Mouse (Mus musculus) spleen, adult 2 months (tissue): Measurements from ENCODE around the gene Pitx1. TPM values are rescaled to one million over a fixed set of nuclear protein-coding genes. Genes with fewer than 3 reads are reported as not detected.

Source experiments
- DNase-seq, 2 experiments: peaks; one replicate each; pipeline versions ENCODE4 v3.0.0 to v3.0.0-alpha.2; 2012 to 2021; ENCODE audit warnings: low spot score in 2 of 2, low read depth in 1 of 2
- H3K27ac ChIP-seq: fragments of 200-500 bp; 2 replicates; pipeline ENCODE4 v1.5.1; 2012; ENCODE audit warnings: low read length, inconsistent platforms; ENCODE audit not compliant: insufficient read depth
- H3K27me3 ChIP-seq: fragments of 200-500 bp; 2 replicates; pipeline ENCODE4 v1.6.1; 2012; ENCODE audit warnings: mild to moderate bottlenecking, moderate library complexity, low read length, inconsistent platforms; ENCODE audit not compliant: control insufficient read depth, insufficient read depth
- H3K36me3 ChIP-seq: fragments of 200-500 bp; 2 replicates; pipeline ENCODE4 v1.6.1; 2012; ENCODE audit warnings: mild to moderate bottlenecking, low read length, inconsistent platforms; ENCODE audit not compliant: control insufficient read depth, insufficient read depth
- H3K4me1 ChIP-seq: fragments of 200-500 bp; 2 replicates; pipeline ENCODE4 v1.6.1; 2011; ENCODE audit warnings: inconsistent platforms; ENCODE audit not compliant: control insufficient read depth, insufficient read depth, insufficient read length
- H3K4me3 ChIP-seq: fragments of 200-500 bp; 2 replicates; pipeline ENCODE4 v1.5.1; 2011; ENCODE audit warnings: mild to moderate bottlenecking, inconsistent platforms; ENCODE audit not compliant: insufficient read depth, insufficient read length; ENCODE audit errors: extremely low read depth
- CTCF ChIP-seq: fragments of 200-500 bp; IDR thresholded peaks from 2 replicates; pipeline ENCODE4 v1.5.1; 2011; ENCODE audit warnings: mild to moderate bottlenecking, inconsistent platforms; ENCODE audit not compliant: insufficient read depth, insufficient read length, insufficient replicate concordance; ENCODE audit errors: extremely low read depth
- POLR2A ChIP-seq: fragments of 200-500 bp; IDR thresholded peaks from 2 replicates; pipeline ENCODE4 v1.6.1; 2011; ENCODE audit warnings: low read depth, low read length, inconsistent platforms
- WGBS: fragments of 180-500 bp; shearing (Covaris S2); methylation state at CpG from one replicate; pipeline ENCODE4 v1.1.7; 2018; 5-methylcytosine and 5-hydroxymethylcytosine counted together
- polyA plus RNA-seq: library from polyadenylated mRNA; depleted of rRNA; stranded (reverse); fragments of >200 nt; gene quantifications from 2 replicates; pipeline ENCODE4 v1.2.3, GENCODE M21; 2012

Pitx1 gene
- polyA plus RNA-seq, 1 experiment = not detected

GRCm38 (mm10) chr13:55831722-55832160, 4.3 kb downstream of the Pitx1 start:
- Histone ChIP-seq H3K27me3 (peaks cover 43% of the 10 kb centered on the region), H3K4me3 (no peak overlapping the region), H3K36me3 (no peaks in the 10 kb centered on the region), H3K27ac (no peak overlapping the region), H3K4me1 (peaks cover 2% of the 10 kb centered on the region; the same call in 1 of the 2 replicates)
- no peak for TF ChIP-seq CTCF
- no peak for TF ChIP-seq POLR2A
- 12% methylated on average over 25 of the region's 25 CpGs for WGBS
- DNase-seq = no peak

- peaks cover 2% of the 10 kb centered on the region; the same call in 1 of the 2 replicates for H3K4me1 ChIP-seq
- H3K4me3 ChIP-seq = no peak overlapping the region
- no peak for DNase-seq
- no peak for TF ChIP-seq POLR2A
- TF ChIP-seq CTCF = no peak
- peaks cover 46% of the 10 kb centered on the region for H3K27me3 ChIP-seq
- H3K27ac ChIP-seq = no peak overlapping the region
- WGBS = 3% methylated on average over 60 of the region's 82 CpGs
- no peaks in the 10 kb centered on the region for H3K36me3 ChIP-seq
Observed at GRCm38 (mm10) chr13:55830833-55831721, 4.9 kb downstream of the Pitx1 start.

- peaks cover 2% of the 10 kb centered on the region; the same call in 1 of the 2 replicates for H3K4me1 ChIP-seq
- no peak overlapping the region for H3K4me3 ChIP-seq
- no peak for TF ChIP-seq POLR2A
- no peak for TF ChIP-seq CTCF
- no peak for DNase-seq
- H3K27me3 ChIP-seq = peaks cover 46% of the 10 kb centered on the region
- H3K36me3 ChIP-seq = no peaks in the 10 kb centered on the region
- H3K27ac ChIP-seq = no peak overlapping the region
- WGBS = 2% methylated on average over 48 of the region's 48 CpGs
Observed at GRCm38 (mm10) chr13:55830081-55830832, 5.7 kb downstream of the Pitx1 start.

- Histone ChIP-seq H3K4me1 (peaks cover 2% of the 10 kb centered on the region; the same call in 1 of the 2 replicates), H3K4me3 (no peak overlapping the region), H3K27me3 (peaks cover 49% of the 10 kb centered on the region), H3K36me3 (no peaks in the 10 kb centered on the region), H3K27ac (no peak overlapping the region)
- no peak for DNase-seq
- no peak for TF ChIP-seq CTCF
- TF ChIP-seq POLR2A = no peak
- 18% methylated on average over 12 of the region's 12 CpGs for WGBS
Observed at GRCm38 (mm10) chr13:55829018-55829655, 6.9 kb downstream of the Pitx1 start.

- WGBS = 4% methylated on average over 50 of the region's 50 CpGs
- H3K27me3 ChIP-seq = peaks cover 51% of the 10 kb centered on the region
- no peak for DNase-seq
- no peaks in the 10 kb centered on the region for H3K36me3 ChIP-seq
- no peak overlapping the region for H3K4me3 ChIP-seq
- TF ChIP-seq POLR2A (no peak), CTCF (no peak)
- H3K27ac ChIP-seq = no peak overlapping the region
- peaks cover 2% of the 10 kb centered on the region; the same call in 1 of the 2 replicates for H3K4me1 ChIP-seq
Observed at GRCm38 (mm10) chr13:55828141-55829017, 7.6 kb downstream of the Pitx1 start.

- WGBS = 15% methylated on average over 6 of the region's 6 CpGs
- peaks cover 2% of the 10 kb centered on the region; the same call in 1 of the 2 replicates for H3K4me1 ChIP-seq
- H3K36me3 ChIP-seq = no peaks in the 10 kb centered on the region
- H3K27me3 ChIP-seq = peaks cover 51% of the 10 kb centered on the region
- H3K27ac ChIP-seq = no peak overlapping the region
- TF ChIP-seq CTCF (no peak), POLR2A (no peak)
- no peak overlapping the region for H3K4me3 ChIP-seq
- DNase-seq = no peak
Observed at GRCm38 (mm10) chr13:55827679-55828140, 8.3 kb downstream of the Pitx1 start.
